Mouse (Mus musculus) bone marrow macrophage, adult 2 months (primary cell): ENCODE data around the gene Gsta1. TPM values are rescaled to one million over a fixed set of nuclear protein-coding genes. Genes with fewer than 3 reads are reported as not detected.
"Not testable (repeated sequence)": the region's sequence is repeated elsewhere in the genome, so short reads cannot be mapped to it uniquely, and the experiment has no call there.

ENCODE experiments used
- H3K27ac ChIP-seq: 2 replicates; pipeline ENCODE4 v1.5.1; 2012; ENCODE audit warnings: low read depth, low read length; ENCODE audit not compliant: insufficient read depth
- H3K4me1 ChIP-seq: 2 replicates; pipeline ENCODE4 v1.6.1; 2012; ENCODE audit warnings: low read length; ENCODE audit not compliant: control insufficient read depth, insufficient read depth
- H3K4me3 ChIP-seq: 2 replicates; pipeline ENCODE4 v1.5.1; 2012; ENCODE audit warnings: mild to moderate bottlenecking, low read length, moderate library complexity; ENCODE audit not compliant: insufficient read depth
- CTCF ChIP-seq: IDR thresholded peaks from 2 replicates; pipeline ENCODE4 v1.5.1; 2012; ENCODE audit warnings: low read depth, mild to moderate bottlenecking, low read length, moderate library complexity
- POLR2A ChIP-seq: IDR thresholded peaks from 2 replicates; pipeline ENCODE4 v1.6.1; 2012; ENCODE audit warnings: mild to moderate bottlenecking, low read depth, low read length, borderline replicate concordance
- polyA plus RNA-seq: library from polyadenylated mRNA; stranded (reverse); fragments of >200 nt; gene quantifications from 2 replicates; pipeline ENCODE4 v1.2.4, GENCODE M21; 2012; ENCODE audit not compliant: missing spikeins, insufficient read depth, insufficient read length

The Gsta1 gene
- polyA plus RNA-seq, 1 experiment: not detected

GRCm38 (mm10) chr9:78210079-78210478 is 20.4 kb upstream of the Gsta1 start:
- TF ChIP-seq POLR2A: no peak
- no peak for TF ChIP-seq CTCF

GRCm38 (mm10) chr9:78210821-78211220 is 19.6 kb upstream of the Gsta1 start:
- H3K27ac ChIP-seq: no peak overlapping the region
- no peaks in the 10 kb centered on the region for H3K4me1 ChIP-seq
- TF ChIP-seq POLR2A: no peak
- TF ChIP-seq CTCF: no peak
- no peak overlapping the region for H3K4me3 ChIP-seq

More at GRCm38 (mm10) chr9:78210079-78210478, 20.4 kb upstream of the Gsta1 start:
- H3K27ac ChIP-seq: no peak overlapping the region
- H3K4me3 ChIP-seq: no peak overlapping the region
- H3K4me1 ChIP-seq: no peaks in the 10 kb centered on the region

GRCm38 (mm10) chr9:78211521-78211920 is 18.9 kb upstream of the Gsta1 start:
- H3K4me1 ChIP-seq: no peaks in the 10 kb centered on the region
- no peak overlapping the region for H3K4me3 ChIP-seq
- TF ChIP-seq CTCF: no peak
- no peak for TF ChIP-seq POLR2A
- H3K27ac ChIP-seq: no peak overlapping the region

GRCm38 (mm10) chr9:78212341-78213049 is 18.0 kb upstream of the Gsta1 start:
- Histone ChIP-seq H3K4me1 (no peaks in the 10 kb centered on the region), H3K27ac (no peak overlapping the region), H3K4me3 (no peak overlapping the region)
- no peak for TF ChIP-seq CTCF
- no peak for TF ChIP-seq POLR2A

GRCm38 (mm10) chr9:78217074-78217473 is 13.4 kb upstream of the Gsta1 start:
- no peak for TF ChIP-seq CTCF
- no peak for TF ChIP-seq POLR2A
- Histone ChIP-seq H3K4me3 (no peak overlapping the region), H3K27ac (no peak overlapping the region), H3K4me1 (no peaks in the 10 kb centered on the region)

GRCm38 (mm10) chr9:78222616-78223015 is 7.8 kb upstream of the Gsta1 start:
- TF ChIP-seq POLR2A: no peak
- no peak for TF ChIP-seq CTCF
- no peak overlapping the region for H3K27ac ChIP-seq
- peaks cover 6% of the 10 kb centered on the region for H3K4me1 ChIP-seq
- H3K4me3 ChIP-seq: no peak overlapping the region

- no peak for TF ChIP-seq CTCF
- no peak for TF ChIP-seq POLR2A
- Histone ChIP-seq H3K4me1 (peaks cover 6% of the 10 kb centered on the region), H3K4me3 (no peak overlapping the region), H3K27ac (no peak overlapping the region)
Observed at GRCm38 (mm10) chr9:78223221-78223902, 7.1 kb upstream of the Gsta1 start.

- TF ChIP-seq CTCF (no peak), POLR2A (no peak)
- no peak overlapping the region for H3K27ac ChIP-seq
- peaks cover 6% of the 10 kb centered on the region for H3K4me1 ChIP-seq
Observed at GRCm38 (mm10) chr9:78224418-78224817, 6.0 kb upstream of the Gsta1 start.

GRCm38 (mm10) chr9:78225304-78225703 is 5.2 kb upstream of the Gsta1 start:
- TF ChIP-seq CTCF (no peak), POLR2A (no peak)
- H3K4me3 ChIP-seq: no peak overlapping the region
- H3K4me1 ChIP-seq: peaks cover 6% of the 10 kb centered on the region
- no peak overlapping the region for H3K27ac ChIP-seq

More at GRCm38 (mm10) chr9:78224418-78224817, 6.0 kb upstream of the Gsta1 start:
- H3K4me3 ChIP-seq: no peak overlapping the region

GRCm38 (mm10) chr9:78228122-78228521 is 2.3 kb upstream of the Gsta1 start:
- Histone ChIP-seq H3K27ac (no peak overlapping the region), H3K4me3 (no peak overlapping the region), H3K4me1 (peaks cover 6% of the 10 kb centered on the region)
- no peak for TF ChIP-seq POLR2A

GRCm38 (mm10) chr9:78229658-78230057 is 798 bp upstream of the Gsta1 start:
- not testable (repeated sequence) for H3K4me3 ChIP-seq, H3K27ac ChIP-seq, H3K4me1 ChIP-seq

- H3K4me3 ChIP-seq, H3K4me1 ChIP-seq, H3K27ac ChIP-seq: not testable (repeated sequence)
Observed at GRCm38 (mm10) chr9:78233121-78233695, 2.8 kb downstream of the Gsta1 start.

- not testable (repeated sequence) for H3K4me1 ChIP-seq, H3K4me3 ChIP-seq, H3K27ac ChIP-seq
Observed at GRCm38 (mm10) chr9:78255683-78256470, 25.4 kb downstream of the Gsta1 start.
